Mouse (Mus musculus): ENCODE data around the gene Trim24. TPM values are rescaled to one million over a fixed set of nuclear protein-coding genes. Genes with fewer than 3 reads are reported as not detected.
"Not testable (repeated sequence)": the region's sequence is repeated elsewhere in the genome, so short reads cannot be mapped to it uniquely, and the experiment has no call there.

Gene Trim24
- total RNA-seq (2022): 10 to 100 TPM; 35.4 to 38.9 (median 38.2) TPM

DNA sequence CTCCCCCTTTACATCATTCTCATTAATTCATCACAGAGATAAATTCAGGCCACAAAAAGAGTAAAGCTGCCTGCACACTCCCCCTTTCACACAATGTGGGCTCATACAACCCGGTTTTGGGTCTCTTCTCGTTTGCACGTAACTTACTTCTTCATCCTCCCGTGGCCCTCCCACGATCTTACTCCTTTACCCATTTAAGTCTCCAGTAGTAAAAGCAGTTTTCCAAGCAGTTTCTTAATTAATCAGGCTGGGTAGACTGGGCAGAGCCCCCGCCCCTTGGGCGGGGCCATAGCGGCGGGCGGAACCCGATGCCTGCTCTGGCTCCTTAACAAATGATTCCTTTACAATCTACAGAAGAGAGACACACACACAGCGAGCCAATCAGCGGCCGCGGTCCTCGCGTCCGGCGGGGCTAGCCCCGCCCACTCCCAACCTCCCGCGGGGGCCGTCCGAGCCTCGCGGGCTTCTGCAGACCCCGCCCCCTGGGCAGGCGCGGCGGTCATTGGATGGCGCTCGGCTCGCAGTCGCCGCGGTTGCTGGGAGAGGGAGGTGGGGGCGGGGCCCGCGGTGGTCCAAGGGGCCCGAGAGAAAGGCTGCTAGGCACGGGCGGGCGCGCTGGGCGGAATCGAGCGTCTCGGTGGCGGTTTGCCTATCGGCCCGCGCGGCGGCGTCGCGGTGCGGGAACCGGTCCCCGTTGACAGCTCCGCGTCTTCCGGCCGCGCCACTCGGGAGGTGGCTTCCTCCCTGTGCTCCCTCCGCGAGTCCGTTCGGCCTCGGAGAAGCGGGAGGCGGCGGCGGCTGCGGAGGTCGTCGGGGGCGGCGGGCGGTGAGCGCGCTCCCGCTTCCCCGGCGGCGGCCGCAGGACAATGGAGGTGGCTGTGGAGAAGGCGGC lies at the start of gene Trim24:
Trim24 (plus strand) TSS at position 567 of the 892 bp plus-strand sequence.
- peak; percentile 87 to 94 for DNase-seq (ENCODE audit: low spot score in 2 of 2)

DNA sequence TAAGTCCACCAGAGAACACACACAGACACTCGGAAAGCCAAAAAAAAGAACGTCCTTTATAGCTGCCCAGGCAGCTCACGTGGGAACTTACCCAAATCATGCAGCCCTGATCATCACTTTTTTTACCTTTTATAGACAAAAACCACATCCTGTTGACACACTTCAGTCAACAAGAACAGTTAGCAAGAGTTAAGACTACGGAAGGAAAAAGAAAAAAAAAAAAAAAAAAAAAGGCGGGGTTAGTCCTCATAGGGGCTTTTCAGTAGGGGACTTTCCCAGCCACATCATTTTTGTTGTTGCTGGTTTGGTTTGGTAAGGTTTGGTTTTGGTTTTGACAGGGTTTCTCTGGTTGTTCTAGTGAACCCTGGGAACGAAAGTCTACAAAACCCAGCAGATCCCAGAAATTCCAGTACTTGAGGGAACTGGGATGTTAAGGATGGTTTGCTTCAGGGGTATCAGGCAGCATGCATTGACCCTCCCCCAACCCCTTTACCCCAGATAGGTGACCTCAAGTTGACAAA lies 49.0 kb upstream of the Trim24 start:
- no peak for DNase-seq (ENCODE audit: low spot score in 2 of 2)

DNA sequence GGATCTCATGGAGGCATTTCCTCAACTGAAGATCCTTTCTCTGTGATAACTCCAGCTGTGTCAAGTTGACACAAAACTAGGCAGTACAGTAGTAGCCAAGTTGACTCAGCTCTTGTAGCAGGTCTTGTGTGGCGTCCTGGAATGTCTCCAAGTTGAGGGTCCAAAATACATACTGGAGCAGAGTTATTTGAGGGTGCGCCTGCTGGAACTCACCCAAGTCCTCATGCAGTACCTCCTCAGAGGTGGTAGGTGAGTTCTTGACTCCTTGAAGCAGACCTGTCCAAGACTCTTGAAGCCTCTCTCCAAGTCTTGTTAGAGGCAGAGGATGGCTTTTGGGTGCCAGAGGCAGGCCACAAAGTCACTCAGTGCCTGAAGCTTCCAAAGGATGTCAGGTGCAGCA lies 48.2 kb upstream of the Trim24 start:
- no peak for DNase-seq (ENCODE audit: low spot score in 2 of 2)

DNA sequence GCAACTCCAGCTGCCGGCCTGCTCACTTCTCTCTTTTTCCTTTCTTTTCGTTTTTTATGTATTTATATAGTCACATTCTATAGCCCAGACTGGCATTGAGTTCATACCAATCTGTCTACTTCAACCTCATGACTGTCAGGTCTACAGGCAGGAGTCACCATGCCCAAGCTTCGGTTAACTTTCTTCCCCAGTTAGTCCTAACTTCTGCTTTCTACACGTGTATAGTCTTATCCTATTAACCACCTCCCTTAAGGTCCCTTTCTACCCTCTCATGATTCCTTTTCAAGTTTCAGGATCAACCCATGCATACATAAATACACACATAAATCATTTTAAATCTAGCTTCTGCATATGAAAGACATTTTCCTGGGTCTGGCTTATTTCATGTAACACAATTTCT lies 46.9 kb upstream of the Trim24 start:
- DNase-seq (ENCODE audit: low spot score in 2 of 2): no peak

- DNase-seq (ENCODE audit: low spot score in 2 of 2): not testable (repeated sequence)
Observed at GRCm38 (mm10) chr6:37825331-37826115, 45.1 kb upstream of the Trim24 start.

DNA sequence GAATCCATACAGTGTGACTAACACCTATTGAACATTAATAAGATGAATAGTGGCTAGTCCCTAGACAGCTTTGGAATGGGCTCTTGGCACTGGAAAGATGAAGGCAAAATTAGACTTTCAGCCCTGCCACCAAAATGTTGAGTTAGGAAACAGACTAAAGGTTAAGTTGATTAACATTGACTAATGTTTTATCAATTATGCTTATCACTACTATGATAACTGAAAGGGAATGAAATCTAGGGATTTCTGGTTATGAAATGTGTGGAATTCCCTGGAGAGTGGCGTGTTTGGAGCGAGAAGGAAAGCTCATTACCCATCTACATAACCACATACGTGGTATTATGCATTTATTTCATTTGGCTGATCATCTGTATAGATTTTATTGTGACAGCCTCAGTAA lies 41.7 kb upstream of the Trim24 start:
- DNase-seq (ENCODE audit: low spot score in 2 of 2): no peak

GRCm38 (mm10) chr6:37829631-37830030 lies 41.0 kb upstream of the Trim24 start:
- DNase-seq (ENCODE audit: low spot score in 2 of 2): no peak

- no peak for DNase-seq (ENCODE audit: low spot score in 2 of 2)
Observed at GRCm38 (mm10) chr6:37833691-37834090, 36.9 kb upstream of the Trim24 start.

- not testable (repeated sequence) for DNase-seq (ENCODE audit: low spot score in 2 of 2)
Observed at GRCm38 (mm10) chr6:37836951-37837565, 33.6 kb upstream of the Trim24 start.

DNA sequence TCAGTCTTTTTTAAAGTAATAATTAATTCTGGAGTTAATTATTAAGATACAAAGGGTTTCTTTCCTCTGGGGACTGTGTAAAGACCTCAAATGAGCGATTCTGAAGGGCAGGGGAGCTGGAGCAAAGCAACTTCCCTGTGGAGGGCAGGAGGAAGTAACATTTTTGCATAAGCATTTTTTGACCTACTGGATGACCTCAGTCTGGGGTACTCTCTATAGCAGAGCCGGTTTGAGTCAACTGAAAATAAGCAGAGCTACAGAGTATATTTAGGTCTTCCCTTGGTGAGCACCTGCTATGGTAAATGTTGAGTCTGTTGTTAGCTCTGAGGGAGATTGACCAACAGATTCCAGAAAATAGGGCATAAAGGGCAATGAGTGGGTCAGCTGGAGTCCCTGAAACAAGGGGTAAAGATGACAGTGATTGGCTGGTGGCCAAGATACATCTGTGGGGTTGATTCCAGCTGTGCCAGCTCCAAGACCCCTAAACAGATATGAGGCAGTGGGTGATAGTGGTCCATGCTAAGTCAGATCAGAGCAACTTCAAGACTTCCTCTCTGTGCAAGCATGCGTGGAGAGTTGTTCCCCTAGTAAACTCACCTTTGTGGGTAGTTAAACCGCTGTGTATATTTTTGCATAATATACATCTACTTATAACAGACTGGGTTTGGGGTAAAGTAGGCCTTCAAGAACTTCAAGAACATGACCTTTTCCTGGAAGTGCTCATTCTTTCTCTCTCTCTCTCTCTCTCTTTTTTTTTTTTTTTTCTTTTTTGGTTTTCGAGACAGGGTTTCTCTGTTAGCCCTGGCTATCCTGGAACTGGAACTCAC lies 27.6 kb upstream of the Trim24 start:
- DNase-seq (ENCODE audit: low spot score in 2 of 2): no peak

DNA sequence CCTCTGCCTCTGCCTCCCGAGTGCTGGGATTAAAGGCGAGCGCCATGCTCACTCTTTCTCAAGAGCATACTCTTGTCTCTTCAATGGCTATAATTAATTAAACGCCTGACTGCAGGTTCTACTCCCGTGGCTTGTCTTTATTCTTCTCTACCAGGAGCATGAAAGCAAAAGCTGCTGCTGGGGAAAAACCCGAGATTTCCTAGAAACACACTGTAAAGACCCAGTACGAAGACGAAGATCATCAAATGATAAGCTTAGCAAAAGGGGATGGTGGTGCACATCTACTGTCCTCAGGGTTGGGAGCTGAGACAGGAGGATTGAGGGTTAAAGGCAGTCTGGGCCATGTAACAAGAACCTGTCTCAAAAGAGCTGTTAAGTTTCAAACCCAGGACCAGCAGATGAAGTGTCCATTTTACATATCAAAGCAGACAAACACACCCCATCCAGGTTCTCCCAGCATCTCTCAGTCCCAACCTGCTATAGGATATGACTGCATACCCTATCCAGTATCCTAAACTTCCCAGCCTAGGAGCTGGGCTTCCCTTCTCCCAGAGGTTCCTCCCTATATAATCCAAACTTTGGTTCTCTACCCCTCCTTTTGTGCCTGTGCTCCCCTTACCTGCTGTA lies 26.9 kb upstream of the Trim24 start:
- no peak for DNase-seq (ENCODE audit: low spot score in 2 of 2)

GRCm38 (mm10) chr6:37844947-37845346 lies 25.7 kb upstream of the Trim24 start:
- DNase-seq (ENCODE audit: low spot score in 2 of 2): not testable (repeated sequence)

DNA sequence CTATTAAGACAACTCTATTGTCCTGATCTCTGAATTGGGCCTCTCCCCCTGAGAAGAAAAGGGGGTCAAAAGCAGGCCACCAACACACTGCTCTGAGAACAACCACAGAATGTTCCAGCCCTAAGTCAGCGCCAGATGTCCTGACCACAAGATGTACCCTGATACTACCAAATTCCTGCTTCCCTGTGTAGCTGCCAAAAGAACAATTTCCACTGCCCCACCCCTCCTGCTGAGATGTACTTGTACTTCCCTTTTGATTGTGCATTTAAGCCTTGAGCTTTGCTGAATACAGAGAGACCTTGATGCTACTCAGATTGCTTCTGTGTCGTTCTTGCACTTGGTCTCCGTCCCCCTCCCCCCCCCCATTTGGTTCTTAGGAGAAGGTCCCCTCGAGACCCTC lies 23.1 kb upstream of the Trim24 start:
- DNase-seq (ENCODE audit: low spot score in 2 of 2): not testable (repeated sequence)

GRCm38 (mm10) chr6:37851352-37851751 lies 19.3 kb upstream of the Trim24 start:
- DNase-seq (ENCODE audit: low spot score in 2 of 2): no peak

DNA sequence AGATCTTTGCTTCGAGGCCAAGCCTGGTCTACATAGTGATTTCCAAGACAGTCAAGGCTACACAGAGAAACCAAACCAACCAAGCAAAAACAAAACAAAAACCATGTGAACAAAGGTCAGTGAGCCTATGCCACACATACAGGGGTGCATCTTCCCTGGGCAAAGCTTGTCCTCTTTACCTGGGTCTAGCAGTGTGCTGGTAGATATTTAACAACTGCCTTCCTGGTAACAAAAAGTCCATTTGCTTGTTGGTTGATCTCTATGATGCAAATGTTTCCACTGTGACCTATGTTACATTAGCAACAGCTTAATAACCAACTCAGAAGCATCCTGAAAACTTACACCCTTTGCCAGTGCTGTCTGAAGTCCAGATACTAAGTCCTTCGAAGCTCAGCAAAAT lies 17.3 kb upstream of the Trim24 start:
- DNase-seq (ENCODE audit: low spot score in 2 of 2): no peak

DNA sequence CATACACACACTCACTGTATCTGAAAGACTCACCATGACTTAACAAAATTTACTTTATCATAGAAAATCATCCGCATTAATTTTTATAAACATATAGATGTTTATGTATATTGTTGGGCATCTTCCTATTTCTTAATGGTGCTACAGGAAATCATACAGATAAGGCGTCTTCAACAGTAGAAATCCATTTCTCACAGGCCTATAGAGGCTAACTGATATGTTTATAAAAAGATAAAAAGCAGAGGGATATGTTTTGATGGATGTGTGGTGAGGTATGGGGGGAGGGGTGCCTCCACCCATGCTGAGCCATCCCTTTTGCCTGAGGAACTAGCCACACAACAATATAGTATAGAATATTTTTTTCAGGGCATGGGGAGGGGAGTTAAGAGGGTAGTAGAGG lies 15.2 kb upstream of the Trim24 start:
- DNase-seq (ENCODE audit: low spot score in 2 of 2): no peak

- DNase-seq (ENCODE audit: low spot score in 2 of 2): not testable (repeated sequence)
Observed at GRCm38 (mm10) chr6:37856300-37856699, 14.3 kb upstream of the Trim24 start.

- DNase-seq (ENCODE audit: low spot score in 2 of 2): no peak
Observed at GRCm38 (mm10) chr6:37857196-37857874, 13.3 kb upstream of the Trim24 start.

DNA sequence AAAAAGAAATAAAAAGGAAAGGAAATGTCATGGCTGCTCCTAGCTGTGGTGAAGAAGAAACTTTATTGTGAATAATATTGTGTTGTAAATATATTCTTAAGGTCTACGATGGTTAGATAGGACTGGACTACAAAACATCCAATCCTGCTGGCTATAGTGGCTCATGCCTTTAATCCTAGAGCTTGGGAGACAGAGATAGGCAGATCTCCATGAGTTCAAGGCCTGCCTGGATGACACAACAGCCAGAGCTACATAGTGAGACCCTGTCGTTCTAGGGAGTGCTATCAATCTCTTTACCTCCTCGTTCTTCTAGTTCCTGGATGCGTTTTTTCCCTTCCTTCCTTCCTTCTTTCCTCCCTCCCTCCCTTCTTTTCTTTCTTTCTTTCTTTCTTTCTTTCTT lies 12.5 kb upstream of the Trim24 start:
- DNase-seq (ENCODE audit: low spot score in 2 of 2): no peak

- DNase-seq (ENCODE audit: low spot score in 2 of 2): no peak
Observed at GRCm38 (mm10) chr6:37862893-37863292, 7.7 kb upstream of the Trim24 start.

Data from layer of hippocampus, adult 8-10 months (tissue).